In the genomic region with DNA sequence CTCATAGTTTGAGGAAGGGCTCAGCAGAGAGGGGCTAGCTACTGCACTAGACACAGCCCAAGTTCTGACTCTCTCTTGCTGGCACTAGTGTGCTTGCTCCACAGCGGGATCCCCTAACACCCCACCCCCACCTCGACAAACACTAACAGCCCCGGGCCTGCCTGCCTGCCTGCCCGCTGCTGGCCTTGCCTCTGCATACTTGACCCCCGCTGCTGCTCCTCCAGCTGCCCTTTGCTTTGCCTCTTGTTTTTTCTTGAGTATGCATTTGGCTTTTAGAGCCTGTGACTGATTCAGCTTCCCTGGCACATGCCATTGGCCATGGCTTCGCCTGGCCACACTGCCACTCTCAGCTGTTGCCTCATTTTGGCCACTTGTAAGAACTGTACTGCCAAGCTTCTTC, we compare ENCODE assay signal across 8 mouse cellular contexts. TPM values are rescaled to one million over a fixed set of nuclear protein-coding genes. Genes with fewer than 3 reads are reported as not detected.
A peak's percentile ranks its signal among the peaks of the same experiment; 100 is the strongest.
DNase-seq lines count a peak whose midpoint lies in the region; ATAC-seq lines count a peak whose summit lies in the region.

No protein-coding gene starts in this region.

- H3K4me3 ChIP-seq in forebrain, embryonic 14.5 days (ENCODE audit: low read depth, low read length), result no peak overlapping the region
- no peak overlapping the region for H3K4me3 ChIP-seq in forebrain, embryonic 15.5 days
- peak overlapping the region; percentile 28; the same call in 1 of the 2 replicates for H3K4me3 ChIP-seq in embryonic facial prominence, embryonic 10.5 days
- no peak overlapping the region for H3K4me3 ChIP-seq in midbrain, embryonic 13.5 days (replicated peaks)

- ATAC-seq in forebrain, embryonic 14.5 days, result no peak
- ATAC-seq in forebrain, embryonic 15.5 days (replicated peaks), result no peak
- no peak for ATAC-seq in midbrain, embryonic 13.5 days
- no peak for ATAC-seq in activated CD4-positive, CD25-positive, alpha-beta regulatory T cell, adult 4 months

- no peaks in the 10 kb centered on the region for H3K4me1 ChIP-seq in forebrain, embryonic 14.5 days (ENCODE audit: control insufficient read depth, insufficient read depth, low read length)
- H3K4me1 ChIP-seq in forebrain, embryonic 15.5 days, result no peaks in the 10 kb centered on the region
- H3K4me1 ChIP-seq in embryonic facial prominence, embryonic 10.5 days, result peaks cover 30% of the 10 kb centered on the region
- peaks cover 6% of the 10 kb centered on the region for H3K4me1 ChIP-seq in midbrain, embryonic 13.5 days (replicated peaks)

- no peak overlapping the region for H3K9ac ChIP-seq in forebrain, embryonic 14.5 days (ENCODE audit: low read length)
- no peak overlapping the region for H3K9ac ChIP-seq in forebrain, embryonic 15.5 days (replicated peaks)
- H3K9ac ChIP-seq in midbrain, embryonic 13.5 days (replicated peaks), result no peak overlapping the region

- H3K27me3 ChIP-seq in forebrain, embryonic 14.5 days (replicated peaks; ENCODE audit: control insufficient read depth, insufficient read depth, low read length), result no peaks in the 10 kb centered on the region
- no peaks in the 10 kb centered on the region for H3K27me3 ChIP-seq in forebrain, embryonic 15.5 days
- H3K27me3 ChIP-seq in embryonic facial prominence, embryonic 10.5 days (replicated peaks; ENCODE audit: low read depth, poor library complexity, severe bottlenecking), result no peaks in the 10 kb centered on the region
- H3K27me3 ChIP-seq in midbrain, embryonic 13.5 days, result no peaks in the 10 kb centered on the region

- peak; percentile 3 for DNase-seq in forebrain, embryonic 14.5 days (ENCODE audit: low spot score)
- peak; percentile 80 for DNase-seq in embryonic facial prominence, embryonic 10.5 days (ENCODE audit: low spot score)
- DNase-seq in kidney, postnatal 36 days, result peak; percentile 3 to 15
- DNase-seq in left cerebral cortex, adult 9 months (ENCODE audit: low spot score in 2 of 2), result no peak
- no peak for DNase-seq in right cerebral cortex, postnatal 36 days (ENCODE audit: low spot score in 2 of 2)

- H3K27ac ChIP-seq in forebrain, embryonic 14.5 days (ENCODE audit: low read depth, low read length), result no peak overlapping the region
- no peak overlapping the region for H3K27ac ChIP-seq in forebrain, embryonic 15.5 days (replicated peaks)
- H3K27ac ChIP-seq in embryonic facial prominence, embryonic 10.5 days (replicated peaks), result peak overlapping the region; percentile 63
- no peak overlapping the region for H3K27ac ChIP-seq in midbrain, embryonic 13.5 days

- WGBS in forebrain, embryonic 14.5 days, result 17% methylated on average over 6 of the region's 6 CpGs
- WGBS in forebrain, embryonic 15.5 days, result 9% methylated on average over 6 of the region's 6 CpGs
- WGBS in embryonic facial prominence, embryonic 10.5 days, result 4% methylated on average over 6 of the region's 6 CpGs
- WGBS in midbrain, embryonic 13.5 days, result 14% methylated on average over 6 of the region's 6 CpGs

- H3K4me2 ChIP-seq in forebrain, embryonic 14.5 days (ENCODE audit: low read length), result no peak overlapping the region
- no peak overlapping the region for H3K4me2 ChIP-seq in forebrain, embryonic 15.5 days (replicated peaks)
- 0 out of 2 replicates have a peak overlapping the region, but pooled peaks have one; percentile 6 for H3K4me2 ChIP-seq in midbrain, embryonic 13.5 days (replicated peaks)

- no peaks in the 10 kb centered on the region for H3K36me3 ChIP-seq in forebrain, embryonic 14.5 days (ENCODE audit: control insufficient read depth, insufficient read depth, low read length)
- no peaks in the 10 kb centered on the region for H3K36me3 ChIP-seq in forebrain, embryonic 15.5 days
- H3K36me3 ChIP-seq in embryonic facial prominence, embryonic 10.5 days (replicated peaks), result no peaks in the 10 kb centered on the region
- no peaks in the 10 kb centered on the region for H3K36me3 ChIP-seq in midbrain, embryonic 13.5 days

- H3K9me3 ChIP-seq in forebrain, embryonic 14.5 days (replicated peaks; ENCODE audit: control insufficient read depth, low read length), result no peaks in the 10 kb centered on the region
- no peaks in the 10 kb centered on the region for H3K9me3 ChIP-seq in forebrain, embryonic 15.5 days
- H3K9me3 ChIP-seq in embryonic facial prominence, embryonic 10.5 days, result no peaks in the 10 kb centered on the region
- H3K9me3 ChIP-seq in midbrain, embryonic 13.5 days, result 0 out of 2 replicates have a peak, but pooled peaks cover under 1% of the 10 kb centered on the region

RNA-seq across cellular contexts. Expression of a gene that starts 33.8 kb away (rescaled TPM):
- 4.6 and 5.7 TPM in 2 replicates for polyA plus RNA-seq in forebrain, embryonic 14.5 days (2014; fragmentation: Nextera tagmentation; extraction: Ambion mirVana)
- 2.4 and 3.0 TPM in 2 replicates for polyA plus RNA-seq in forebrain, embryonic 15.5 days (2015; fragmentation: Nextera tagmentation; extraction: Ambion mirVana)
- 53.5 and 57.2 TPM in 2 replicates for polyA plus RNA-seq in embryonic facial prominence, embryonic 10.5 days (2016; fragmentation: Nextera tagmentation; extraction: Ambion mirVana)
- 3.9 and 4.0 TPM in 2 replicates for polyA plus RNA-seq in midbrain, embryonic 13.5 days (2015; fragmentation: Nextera tagmentation; extraction: Ambion mirVana)
- polyA plus RNA-seq in activated CD4-positive, CD25-positive, alpha-beta regulatory T cell, adult 4 months (2017; shearing (Covaris generic)), result not detected

Comparison
In these comparisons a context has a peak if more than half of its experiments do, and no peak if none do; other contexts are left out.
1. DNase-seq: peak in forebrain, embryonic 14.5 days (single experiment), embryonic facial prominence, embryonic 10.5 days (single experiment) and kidney, postnatal 36 days (2 of 2); none in left cerebral cortex, adult 9 months (0 of 2) and right cerebral cortex, postnatal 36 days (0 of 2).